Mouse (Mus musculus): ENCODE measurements around the gene Mucl2.
"Not testable (repeated sequence)": the region's sequence is repeated elsewhere in the genome, so short reads cannot be mapped to it uniquely, and the experiment has no call there.

Gene Mucl2

DNA sequence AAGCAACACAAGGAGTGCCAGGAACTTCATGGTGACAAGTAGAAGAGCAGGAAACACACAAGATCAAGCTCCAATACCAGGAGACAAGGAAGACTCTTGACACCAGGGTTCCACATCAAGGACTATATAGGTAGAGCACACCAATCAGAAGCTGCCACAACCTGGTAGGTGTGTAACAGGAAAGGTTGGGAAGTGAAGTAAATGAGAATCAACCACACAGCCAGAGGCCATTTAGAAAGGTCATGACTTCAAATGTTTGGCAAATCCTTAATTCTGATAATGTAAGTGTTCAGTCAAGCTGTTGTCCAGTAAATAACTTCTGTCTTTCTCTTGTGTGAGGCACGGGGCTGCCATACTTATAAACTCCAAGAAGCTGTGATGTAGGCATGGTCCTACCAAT lies at the start of gene Mucl2:
Gene Mucl2, minus strand, starts transcription at position 101 of the 400 bp plus-strand sequence.
- no peak for DNase-seq

DNA sequence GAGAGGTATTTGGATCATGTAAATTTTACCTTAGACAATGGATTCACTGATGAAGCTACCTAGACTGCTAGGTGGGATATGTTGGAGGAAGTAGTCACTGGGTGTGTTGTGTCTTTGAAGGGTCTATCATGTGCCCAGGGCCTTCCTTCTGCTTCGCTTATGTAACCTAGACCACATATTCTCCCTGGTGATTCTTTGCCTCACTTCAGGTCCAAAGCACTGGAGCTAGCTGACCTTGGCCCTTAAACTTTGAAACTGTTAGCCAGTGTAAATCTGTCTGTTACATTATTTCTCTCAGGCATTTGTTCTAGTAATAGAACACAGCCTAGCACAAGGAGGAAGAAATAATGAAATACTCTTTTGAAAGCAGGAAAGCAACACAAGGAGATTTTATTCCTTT lies 13.9 kb upstream of the Mucl2 start:
- DNase-seq, result not testable (repeated sequence)

Data from cerebellum, adult 9-10 months (tissue).